Mouse (Mus musculus) adrenal gland, adult 8-10 months (tissue): Measurements from ENCODE around the gene Ufd1. TPM values are rescaled to one million over a fixed set of nuclear protein-coding genes. Genes with fewer than 3 reads are reported as not detected.
"Not testable (repeated sequence)": the region's sequence is repeated elsewhere in the genome, so short reads cannot be mapped to it uniquely, and the experiment has no call there.

Experiments used
- DNase-seq: peaks from one replicate; pipeline ENCODE4 v3.0.0; 2022
- total RNA-seq, 4 experiments: library from RNA; stranded (reverse); gene quantifications; 2 replicates each; pipeline ENCODE4 v1.2.4; 2022

Ufd1 gene
- total RNA-seq, 4 experiments from 2014 or later = 131 to 143 (median 136) TPM

GRCm38 (mm10) chr16:18811032-18811431 lies 547 bp upstream of the Ufd1 start:
- DNase-seq = no peak

GRCm38 (mm10) chr16:18812385-18812910 lies 869 bp downstream of the Ufd1 start:
- DNase-seq = no peak

GRCm38 (mm10) chr16:18822356-18822755 lies 10.8 kb downstream of the Ufd1 start:
- no peak for DNase-seq

GRCm38 (mm10) chr16:18822925-18823324 lies 11.3 kb downstream of the Ufd1 start:
- DNase-seq = no peak

GRCm38 (mm10) chr16:18828630-18829029 lies 17.1 kb downstream of the Ufd1 start:
- DNase-seq = no peak

GRCm38 (mm10) chr16:18829102-18829501 lies 17.5 kb downstream of the Ufd1 start:
- DNase-seq = no peak

GRCm38 (mm10) chr16:18833486-18833885 lies 21.9 kb downstream of the Ufd1 start:
- DNase-seq = no peak

GRCm38 (mm10) chr16:18836073-18836467 lies 24.5 kb downstream of the Ufd1 start:
- DNase-seq = no peak

GRCm38 (mm10) chr16:18836468-18837208 lies 25.1 kb downstream of the Ufd1 start, which contains the start of the genes 2510002D24Rik and Gm28539:
Gene 2510002D24Rik (plus strand): TSS chr16:18836578.
Gene Gm28539 (plus strand): TSS chr16:18836584.
- DNase-seq = peak; percentile 92

- DNase-seq = no peak
Measured at GRCm38 (mm10) chr16:18838346-18838745, 26.8 kb downstream of the Ufd1 start.

GRCm38 (mm10) chr16:18846301-18846820 lies 34.8 kb downstream of the Ufd1 start:
- DNase-seq = no peak

GRCm38 (mm10) chr16:18849521-18850190 lies 38.1 kb downstream of the Ufd1 start:
- DNase-seq = not testable (repeated sequence)

- DNase-seq = no peak
Measured at GRCm38 (mm10) chr16:18858551-18858950, 47.0 kb downstream of the Ufd1 start.

- DNase-seq = peak; percentile 83
Measured at GRCm38 (mm10) chr16:18860186-18860585, 48.6 kb downstream of the Ufd1 start.

GRCm38 (mm10) chr16:18870495-18870894 lies 58.9 kb downstream of the Ufd1 start:
- not testable (repeated sequence) for DNase-seq

- DNase-seq = no peak
Measured at GRCm38 (mm10) chr16:18876091-18876441, 64.5 kb downstream of the Ufd1 start.

- DNase-seq = peak; percentile 96
Measured at GRCm38 (mm10) chr16:18876442-18877308, 65.1 kb downstream of the Ufd1 start, which contains the start of the genes Mrpl40 and Hira. Gene Mrpl40 (minus strand): TSS chr16:18876862. Gene Hira (plus strand): TSS chr16:18877037.

GRCm38 (mm10) chr16:18877386-18878090 lies 66.0 kb downstream of the Ufd1 start:
- peak; percentile 50 for DNase-seq

GRCm38 (mm10) chr16:18878091-18878720 lies 66.6 kb downstream of the Ufd1 start:
- no peak for DNase-seq

GRCm38 (mm10) chr16:18884044-18884443 lies 72.5 kb downstream of the Ufd1 start:
- DNase-seq = no peak
